Mouse (Mus musculus) liver, adult 2 months (tissue): ENCODE measurements around the gene Ppp1r14a. TPM values are rescaled to one million over a fixed set of nuclear protein-coding genes. Genes with fewer than 3 reads are reported as not detected.

ENCODE experiments used
- DNase-seq: peaks from one replicate; pipeline ENCODE4 v3.0.0-alpha.2; 2011; ENCODE audit warnings: low read depth, low spot score; ENCODE audit errors: extremely low read depth
- H3K27ac ChIP-seq: fragments of 200-500 bp; replicated peaks from 2 replicates; pipeline ENCODE4 v1.5.1; 2012; ENCODE audit warnings: low read depth, mild to moderate bottlenecking, control low read depth, inconsistent platforms, low read length; ENCODE audit not compliant: insufficient read depth
- H3K27me3 ChIP-seq: fragments of 200-500 bp; 2 replicates; pipeline ENCODE4 v1.6.1; 2012; ENCODE audit warnings: mild to moderate bottlenecking, moderate library complexity, low read length, inconsistent platforms; ENCODE audit not compliant: control insufficient read depth, insufficient read depth
- H3K36me3 ChIP-seq: fragments of 200-500 bp; 2 replicates; pipeline ENCODE4 v1.6.1; 2012; ENCODE audit warnings: low read length, inconsistent platforms; ENCODE audit not compliant: control insufficient read depth, insufficient read depth
- H3K4me1 ChIP-seq: fragments of 200-500 bp; 2 replicates; pipeline ENCODE4 v1.6.1; 2011; ENCODE audit warnings: low read length; ENCODE audit not compliant: control insufficient read depth, insufficient read depth
- H3K4me3 ChIP-seq: fragments of 200-500 bp; 2 replicates; pipeline ENCODE4 v1.5.1; 2011; ENCODE audit warnings: low read depth, mild to moderate bottlenecking, control low read depth, low read length, moderate library complexity; ENCODE audit not compliant: insufficient read depth
- H3K79me2 ChIP-seq: fragments of 200-500 bp; 2 replicates; pipeline ENCODE4 v1.6.1; 2012; ENCODE audit warnings: inconsistent platforms, mild to moderate bottlenecking, low read length, moderate library complexity; ENCODE audit not compliant: control insufficient read depth, insufficient read depth
- H3K9ac ChIP-seq: fragments of 200-500 bp; 2 replicates; pipeline ENCODE4 v1.6.1; 2012; ENCODE audit warnings: low read depth, mild to moderate bottlenecking, control low read depth, inconsistent platforms, low read length
- CTCF ChIP-seq: fragments of 200-500 bp; IDR thresholded peaks from 2 replicates; pipeline ENCODE4 v1.5.1; 2011; ENCODE audit warnings: low read depth, low read length, control low read depth
- POLR2A ChIP-seq: fragments of 200-500 bp; IDR thresholded peaks from 2 replicates; pipeline ENCODE4 v1.6.1; 2011; ENCODE audit warnings: low read length, control low read depth; ENCODE audit not compliant: insufficient read depth; ENCODE audit errors: extremely low read depth
- WGBS: fragments of 180-500 bp; shearing (Covaris S2); methylation state at CpG from one replicate; pipeline ENCODE4 v1.1.7; 2018; 5-methylcytosine and 5-hydroxymethylcytosine counted together
- polyA plus RNA-seq: library from polyadenylated mRNA; depleted of rRNA; stranded (reverse); fragments of >200 nt; gene quantifications from 2 replicates; pipeline ENCODE4 v1.2.3, GENCODE M21; 2012
- total RNA-seq: library from RNA; depleted of rRNA; stranded (reverse); fragments of >200 nt; gene quantifications from 2 replicates; pipeline ENCODE4 v1.2.3, GENCODE M21; 2014

Gene Ppp1r14a
- total and polyA plus RNA-seq, 2 experiments: 1.0 to 5.0 TPM

DNA sequence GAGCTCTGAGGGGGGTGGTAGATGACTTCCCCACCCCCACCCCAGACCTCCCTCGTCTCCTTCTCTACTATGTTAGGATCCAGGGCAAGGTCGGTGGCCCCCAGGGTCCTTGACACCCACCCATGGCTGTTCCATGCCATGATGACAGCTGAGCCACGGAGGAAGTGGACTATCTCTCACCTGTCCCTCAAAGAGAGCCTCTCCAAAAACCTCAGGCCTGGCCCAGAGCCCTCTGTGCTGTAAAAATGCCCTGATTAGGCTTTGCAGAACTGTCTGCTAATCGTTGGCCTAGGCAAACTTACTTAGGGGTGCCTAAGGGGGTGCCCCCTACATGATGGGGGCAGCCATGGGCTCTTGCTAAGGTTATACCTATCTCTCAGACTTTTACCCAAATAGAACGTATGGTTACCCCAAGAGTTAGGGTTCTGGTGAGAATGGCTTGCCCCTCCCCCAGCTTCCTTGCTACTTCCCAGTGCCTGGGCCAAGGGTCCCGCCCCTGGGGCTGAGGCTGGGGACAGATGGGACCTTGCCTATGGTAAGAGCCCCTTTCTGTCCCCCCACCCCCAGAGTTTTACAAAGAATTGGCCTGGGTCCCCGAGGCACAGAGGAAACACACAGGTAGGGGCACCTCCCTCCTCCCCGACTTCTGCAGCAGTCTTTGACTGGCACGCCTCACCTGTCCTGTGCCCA lies 24.6 kb downstream of the Ppp1r14a start:
- Histone ChIP-seq H3K9ac (no peak overlapping the region), H3K4me1 (peaks cover 3% of the 10 kb centered on the region; the same call in 1 of the 2 replicates), H3K36me3 (no peaks in the 10 kb centered on the region), H3K27ac (no peak overlapping the region), H3K27me3 (no peaks in the 10 kb centered on the region; the same call in 1 of the 2 replicates), H3K4me3 (no peak overlapping the region), H3K79me2 (no peaks in the 10 kb centered on the region)
- TF ChIP-seq CTCF (no peak), POLR2A (no peak)
- no peak for DNase-seq
- 72% methylated on average over 9 of the region's 9 CpGs for WGBS

DNA sequence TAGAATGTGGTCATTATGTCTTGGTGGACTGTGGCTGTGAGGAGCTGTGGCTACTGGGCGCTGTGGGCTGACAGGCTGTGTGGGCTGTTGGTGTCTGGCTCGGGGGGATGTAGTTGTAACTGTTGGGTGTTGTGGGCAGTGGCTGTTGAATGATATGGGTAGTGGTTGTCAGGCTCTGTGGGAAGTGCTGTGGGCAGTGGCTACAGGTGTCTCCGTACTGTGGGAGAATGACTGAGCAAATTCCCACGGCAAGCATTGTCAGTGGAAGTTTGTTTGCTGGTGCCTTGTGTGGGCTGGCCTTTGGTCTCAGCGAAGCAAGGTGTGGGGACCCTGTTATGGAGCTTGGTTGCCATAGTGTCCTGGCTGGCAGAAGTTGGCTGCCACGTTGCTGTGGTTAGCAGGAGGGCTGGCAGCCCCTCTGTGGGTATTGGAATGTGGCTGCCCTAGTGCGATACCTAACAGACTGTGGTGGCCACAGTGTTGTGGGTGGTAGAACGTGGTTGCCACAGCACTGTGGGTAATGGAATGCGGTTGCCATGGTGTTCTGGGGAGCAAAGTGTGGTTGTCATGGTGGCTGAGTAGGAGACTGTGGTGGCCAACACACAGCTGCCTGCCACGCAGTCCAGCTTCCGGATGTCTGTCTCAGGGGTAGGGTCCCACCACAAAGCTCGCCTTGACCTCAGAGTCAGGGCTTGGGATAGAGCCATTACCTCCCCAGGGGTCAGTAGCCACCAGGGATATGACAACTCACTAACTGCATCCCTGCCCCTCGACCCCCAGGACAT lies 25.9 kb downstream of the Ppp1r14a start:
- H3K27me3 ChIP-seq: no peaks in the 10 kb centered on the region
- WGBS: 84% methylated on average over 13 of the region's 13 CpGs
- H3K36me3 ChIP-seq: no peaks in the 10 kb centered on the region
- H3K4me3 ChIP-seq: no peak overlapping the region
- H3K27ac ChIP-seq: no peak overlapping the region
- no peak for DNase-seq
- no peaks in the 10 kb centered on the region for H3K79me2 ChIP-seq
- H3K4me1 ChIP-seq: peaks cover 3% of the 10 kb centered on the region; the same call in 1 of the 2 replicates
- no peak overlapping the region for H3K9ac ChIP-seq
- no peak for TF ChIP-seq CTCF
- no peak for TF ChIP-seq POLR2A

GRCm38 (mm10) chr7:29316137-29316734 lies 27.1 kb downstream of the Ppp1r14a start:
- Histone ChIP-seq H3K9ac (no peak overlapping the region), H3K27me3 (no peaks in the 10 kb centered on the region), H3K36me3 (no peaks in the 10 kb centered on the region), H3K4me3 (no peak overlapping the region), H3K27ac (no peak overlapping the region), H3K79me2 (no peaks in the 10 kb centered on the region), H3K4me1 (peaks cover 4% of the 10 kb centered on the region; the same call in 1 of the 2 replicates)
- DNase-seq: no peak
- TF ChIP-seq CTCF: no peak
- no peak for TF ChIP-seq POLR2A
- 84% methylated on average over 17 of the region's 17 CpGs for WGBS

DNA sequence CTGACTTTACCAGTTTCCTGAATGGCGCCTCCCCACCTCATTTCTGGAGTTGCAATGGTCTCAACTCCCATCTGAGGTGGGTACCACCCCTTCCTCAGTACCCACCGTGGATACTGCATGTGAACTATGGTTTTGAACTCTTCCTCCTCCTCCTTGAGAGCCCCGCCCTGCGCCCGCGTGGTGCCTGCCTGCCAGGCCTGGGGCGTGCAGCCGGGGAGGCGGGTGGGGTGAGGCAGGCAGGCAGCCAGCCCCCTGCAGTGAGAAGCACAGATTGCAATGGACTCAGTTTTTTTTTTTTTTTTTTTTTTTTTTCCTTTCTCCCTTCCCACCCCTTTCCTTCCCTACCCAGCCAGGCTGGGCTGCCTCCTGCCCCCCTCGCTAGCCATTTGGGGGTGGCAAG lies 27.9 kb downstream of the Ppp1r14a start:
- H3K27me3 ChIP-seq: no peaks in the 10 kb centered on the region
- H3K4me3 ChIP-seq: no peak overlapping the region
- no peak for DNase-seq
- 65% methylated on average over 10 of the region's 10 CpGs for WGBS
- H3K36me3 ChIP-seq: peaks cover 2% of the 10 kb centered on the region; the same call in 1 of the 2 replicates
- H3K79me2 ChIP-seq: no peaks in the 10 kb centered on the region
- TF ChIP-seq CTCF (no peak), POLR2A (no peak)
- H3K9ac ChIP-seq: no peak overlapping the region
- H3K4me1 ChIP-seq: peaks cover 4% of the 10 kb centered on the region; the same call in 1 of the 2 replicates
- H3K27ac ChIP-seq: no peak overlapping the region

- Histone ChIP-seq H3K9ac (no peak overlapping the region), H3K36me3 (peaks cover 2% of the 10 kb centered on the region; the same call in 1 of the 2 replicates), H3K27ac (no peak overlapping the region), H3K27me3 (no peaks in the 10 kb centered on the region), H3K79me2 (no peaks in the 10 kb centered on the region), H3K4me1 (peaks cover 4% of the 10 kb centered on the region; the same call in 1 of the 2 replicates), H3K4me3 (no peak overlapping the region)
- TF ChIP-seq POLR2A (no peak), CTCF (no peak)
- 43% methylated on average over 2 of the region's 2 CpGs for WGBS
- no peak for DNase-seq
Observed at GRCm38 (mm10) chr7:29317558-29317957, 28.4 kb downstream of the Ppp1r14a start.
